Mouse (Mus musculus): ENCODE measurements around the gene Rnf216.
"Not testable (repeated sequence)": the region's sequence is repeated elsewhere in the genome, so short reads cannot be mapped to it uniquely, and the experiment has no call there.

Rnf216 gene

GRCm38 (mm10) chr5:143112281-143113246, at the start of gene Rnf216:
Gene Rnf216 (minus strand): TSS chr5:143112994.
- in situ Hi-C loops (cut with MboI, MseI) = no loop called here

GRCm38 (mm10) chr5:143155534-143155933, 42.7 kb upstream of the Rnf216 start:
- in situ Hi-C loops (cut with MboI, MseI) = no loop called here

GRCm38 (mm10) chr5:143153756-143154155, 41.0 kb upstream of the Rnf216 start:
- in situ Hi-C loops (cut with MboI, MseI) = no loop called here

GRCm38 (mm10) chr5:143150044-143150443, 37.2 kb upstream of the Rnf216 start:
- in situ Hi-C loops (cut with MboI, MseI) = no loop called here

GRCm38 (mm10) chr5:143149536-143149935, 36.7 kb upstream of the Rnf216 start:
- in situ Hi-C loops (cut with MboI, MseI) = no loop called here

GRCm38 (mm10) chr5:143148661-143149060, 35.9 kb upstream of the Rnf216 start:
- in situ Hi-C loops (cut with MboI, MseI) = no loop called here

GRCm38 (mm10) chr5:143147481-143147880, 34.7 kb upstream of the Rnf216 start, which contains the start of gene Olfr718-ps1:
Gene Olfr718-ps1 (minus strand): TSS chr5:143147581.
- in situ Hi-C loops (cut with MboI, MseI) = no loop called here

GRCm38 (mm10) chr5:143137580-143137979, 24.8 kb upstream of the Rnf216 start:
- in situ Hi-C loops (cut with MboI, MseI) = no loop called here

- in situ Hi-C loops (cut with MboI, MseI) = no loop called here
Measured at GRCm38 (mm10) chr5:143135042-143135441, 22.2 kb upstream of the Rnf216 start.

- in situ Hi-C loops (cut with MboI, MseI) = not testable (repeated sequence)
Measured at GRCm38 (mm10) chr5:143134216-143135010, 21.6 kb upstream of the Rnf216 start.

- in situ Hi-C loops (cut with MboI, MseI) = no loop called here
Measured at GRCm38 (mm10) chr5:143132935-143133514, 20.2 kb upstream of the Rnf216 start.

GRCm38 (mm10) chr5:143130342-143130741, 17.5 kb upstream of the Rnf216 start:
- in situ Hi-C loops (cut with MboI, MseI) = no loop called here

- in situ Hi-C loops (cut with MboI, MseI) = no loop called here
Measured at GRCm38 (mm10) chr5:143129101-143129500, 16.3 kb upstream of the Rnf216 start.

- in situ Hi-C loops (cut with MboI, MseI) = no loop called here
Measured at GRCm38 (mm10) chr5:143127837-143128236, 15.0 kb upstream of the Rnf216 start.

GRCm38 (mm10) chr5:143126908-143127307, 14.1 kb upstream of the Rnf216 start:
- in situ Hi-C loops (cut with MboI, MseI) = no loop called here

GRCm38 (mm10) chr5:143126089-143126488, 13.3 kb upstream of the Rnf216 start:
- in situ Hi-C loops (cut with MboI, MseI) = no loop called here

GRCm38 (mm10) chr5:143125601-143126000, 12.8 kb upstream of the Rnf216 start:
- in situ Hi-C loops (cut with MboI, MseI) = no loop called here

- in situ Hi-C loops (cut with MboI, MseI) = no loop called here
Measured at GRCm38 (mm10) chr5:143124805-143125378, 12.1 kb upstream of the Rnf216 start.

- in situ Hi-C loops (cut with MboI, MseI) = no loop called here
Measured at GRCm38 (mm10) chr5:143122673-143123072, 9.9 kb upstream of the Rnf216 start.

GRCm38 (mm10) chr5:143122125-143122524, 9.3 kb upstream of the Rnf216 start:
- in situ Hi-C loops (cut with MboI, MseI) = no loop called here

- in situ Hi-C loops (cut with MboI, MseI) = loop anchor here (10.0 kb wide), 1 partner anchor 198 kb away; no protein-coding TSS in a partner anchor
Measured at GRCm38 (mm10) chr5:143106842-143107241, 6.0 kb downstream of the Rnf216 start.

Measured in T-helper 2 cell (primary cell).